Comparison of ENCODE assay signal across 11 mouse cellular contexts in genomic region chr17:12307251-12308135, GRCm38 (mm10). TPM values are rescaled to one million over a fixed set of nuclear protein-coding genes. Genes with fewer than 3 reads are reported as not detected.
DNase-seq lines count a peak whose midpoint lies in the region; ATAC-seq and TF ChIP-seq lines count a peak whose summit lies in the region.
"Had no signal": no experiment of that assay in that cellular context is flagged by ENCODE, and none has a peak within 500 bp of the region (broad histone marks: within the 10 kb centered on the region; RNA-seq: fewer than 3 reads in every experiment).

No protein-coding gene starts in this region.

- no peaks in the 10 kb centered on the region for H3K9me3 ChIP-seq in neural tube, embryonic 14.5 days (ENCODE audit: control insufficient read depth, low read length)
- H3K9me3 ChIP-seq in neural tube, embryonic 15.5 days (replicated peaks): no peaks in the 10 kb centered on the region
- H3K9me3 ChIP-seq: neural tube, embryonic 12.5 days had no signal

- H3K27ac ChIP-seq in neural tube, embryonic 14.5 days (ENCODE audit: low read depth, low read length): peak overlapping the region; percentile 28; the same call in 1 of the 2 replicates
- no peak overlapping the region for H3K27ac ChIP-seq in neural tube, embryonic 15.5 days (replicated peaks)
- H3K27ac ChIP-seq in macrophage: no peak overlapping the region; the same call in 1 of the 2 replicates
- no peak overlapping the region for H3K27ac ChIP-seq in left cerebral cortex, adult 2 months
- H3K27ac ChIP-seq: neural tube, embryonic 12.5 days had no signal

- H3K79me2 ChIP-seq in macrophage (ENCODE audit: inconsistent target): peaks cover 52% of the 10 kb centered on the region

- H3K27me3 ChIP-seq in neural tube, embryonic 14.5 days (ENCODE audit: control insufficient read depth, insufficient read depth, low read length): no peaks in the 10 kb centered on the region
- no peaks in the 10 kb centered on the region for H3K27me3 ChIP-seq in neural tube, embryonic 15.5 days (replicated peaks)
- H3K27me3 ChIP-seq: neural tube, embryonic 12.5 days had no signal

- no peak for ATAC-seq in neural tube, embryonic 14.5 days (ENCODE audit: low read depth)
- ATAC-seq in neural tube, embryonic 15.5 days (ENCODE audit: low FRiP score): no peak

- no peak overlapping the region for H3K4me2 ChIP-seq in neural tube, embryonic 14.5 days (ENCODE audit: low read depth, low read length)
- H3K4me2 ChIP-seq in neural tube, embryonic 15.5 days: no peak overlapping the region
- H3K4me2 ChIP-seq: neural tube, embryonic 12.5 days had no signal

- H3K4me1 ChIP-seq in neural tube, embryonic 14.5 days (ENCODE audit: control insufficient read depth, insufficient read depth, low read length): no peaks in the 10 kb centered on the region
- H3K4me1 ChIP-seq in neural tube, embryonic 15.5 days: peaks cover 17% of the 10 kb centered on the region
- H3K4me1 ChIP-seq: neural tube, embryonic 12.5 days had no signal

- H3K9ac ChIP-seq in neural tube, embryonic 14.5 days (replicated peaks; ENCODE audit: low read depth, low read length): no peak overlapping the region
- no peak overlapping the region for H3K9ac ChIP-seq in neural tube, embryonic 15.5 days (replicated peaks)
- H3K9ac ChIP-seq: neural tube, embryonic 12.5 days had no signal

- intact Hi-C loops in heart, postnatal 25 days (cut with DNase I): no loop called here
- intact Hi-C loops in left cerebral cortex, adult 2 months (cut with DNase I): no loop called here

- 85% methylated on average over 20 of the region's 20 CpGs for WGBS in neural tube, embryonic 14.5 days
- WGBS in neural tube, embryonic 15.5 days: 76% methylated on average over 20 of the region's 20 CpGs
- WGBS in macrophage (ENCODE audit: missing documents): 6% methylated on average over 19 of the region's 20 CpGs

- H3K36me3 ChIP-seq in neural tube, embryonic 14.5 days (ENCODE audit: control insufficient read depth, insufficient read depth, low read length): no peaks in the 10 kb centered on the region
- H3K36me3 ChIP-seq in neural tube, embryonic 15.5 days: no peaks in the 10 kb centered on the region
- no peaks in the 10 kb centered on the region for H3K36me3 ChIP-seq in macrophage (ENCODE audit: inconsistent target)
- H3K36me3 ChIP-seq: neural tube, embryonic 12.5 days had no signal

- H3K4me3 ChIP-seq in neural tube, embryonic 14.5 days (ENCODE audit: low read depth, low read length): no peak overlapping the region
- no peak overlapping the region for H3K4me3 ChIP-seq in neural tube, embryonic 15.5 days (replicated peaks)
- peak overlapping the region; percentile 7 for H3K4me3 ChIP-seq in macrophage (ENCODE audit: inconsistent target)
- H3K4me3 ChIP-seq in left cerebral cortex, adult 2 months: no peak overlapping the region
- H3K4me3 ChIP-seq: erythroblast, embryonic 14.5 days; neural tube, embryonic 12.5 days had no signal

- peak; percentile 92 for DNase-seq in heart, adult 11 months
- no peak for DNase-seq in heart, postnatal 25 days (ENCODE audit: low spot score)
- peak; percentile 73 for DNase-seq in thymus, postnatal 25 days
- no peak for DNase-seq in adrenal gland, postnatal 4 days (ENCODE audit: low spot score in 2 of 2)
- no peak for DNase-seq in left cerebral cortex, adult 2 months (ENCODE audit: extremely low spot score in 1 of 2, low spot score in 2 of 2)
- DNase-seq: heart, postnatal 14 days had no signal

- no peak for TF ChIP-seq CTCF in left cerebral cortex, adult 2 months (IDR thresholded peaks at IDR 0.05)

RNA-seq across cellular contexts. Expression of gene Map3k4, which starts 11.1 kb away (rescaled TPM):
- 10 to 100 TPM; 42.9 to 46.3 TPM for total RNA-seq in heart, postnatal 25 days (2021)
- 37.1 and 39.8 TPM in 2 replicates for polyA plus RNA-seq in neural tube, embryonic 14.5 days (2014; fragmentation: Nextera tagmentation; extraction: Ambion mirVana)
- polyA plus RNA-seq in neural tube, embryonic 15.5 days (2015; fragmentation: Nextera tagmentation; extraction: Ambion mirVana): 36.4 and 37.1 TPM in 2 replicates
- total RNA-seq in macrophage (2018; cell fraction: chromatin; rRNA removed): 10 to 100 TPM in 21 of 26 experiments, 1 to 10 TPM in 5; 5.0 to 70.6 (median 40.3) TPM
- total RNA-seq in macrophage (2018; cell fraction: cytosol; rRNA removed): 10 to 100 TPM in 17 of 26 experiments, 1 to 10 TPM in 9; 4.9 to 17.6 (median 11.3) TPM
- total RNA-seq in macrophage (2018; cell fraction: nucleus; rRNA removed): 10 to 100 TPM in 19 of 26 experiments, 1 to 10 TPM in 7; 5.2 to 43.3 (median 22.5) TPM
- 7.7 to 10.4 TPM (median 9.6 TPM) in 3 replicates for polyA plus RNA-seq in macrophage (2018)
- total RNA-seq in adrenal gland, postnatal 4 days (2021): 10 to 100 TPM; 31.7 to 44.0 TPM
- 10 to 100 TPM; 50.0 to 50.2 TPM for total RNA-seq in left cerebral cortex, adult 2 months (2021)

Comparison
In these comparisons a context has a peak if more than half of its experiments do, and no peak if none do; other contexts are left out.
1. DNase-seq: peak in heart, adult 11 months (single experiment) and thymus, postnatal 25 days (single experiment); none in heart, postnatal 25 days (single experiment), adrenal gland, postnatal 4 days (0 of 2) and left cerebral cortex, adult 2 months (0 of 2).